8 mouse cellular contexts compared by ENCODE assay signal in genomic region chr9:44734524-44735494, GRCm38 (mm10). TPM values are rescaled to one million over a fixed set of nuclear protein-coding genes. Genes with fewer than 3 reads are reported as not detected.
A peak's percentile ranks its signal among the peaks of the same experiment; 100 is the strongest.
DNase-seq lines count a peak whose midpoint lies in the region; ATAC-seq lines count a peak whose summit lies in the region.

Phldb1 (minus strand) TSS chr9:44735198.

- H3K27ac ChIP-seq in intestine, embryonic 16.5 days (ENCODE audit: low read length) = peak within 1 kb of the TSS; percentile 59
- H3K27ac ChIP-seq in limb, embryonic 10.5 days = peak within 1 kb of the TSS; percentile 88
- peak within 1 kb of the TSS; percentile 84 for H3K27ac ChIP-seq in midbrain, embryonic 10.5 days (replicated peaks)

- H3K9me3 ChIP-seq in intestine, embryonic 16.5 days (ENCODE audit: control insufficient read depth, low read length) = peaks cover 9% of the 10 kb centered on the region; the same call in 1 of the 2 replicates
- no peaks in the 10 kb centered on the region for H3K9me3 ChIP-seq in limb, embryonic 10.5 days (replicated peaks)
- no peaks in the 10 kb centered on the region for H3K9me3 ChIP-seq in midbrain, embryonic 10.5 days (replicated peaks)

- H3K4me2 ChIP-seq in intestine, embryonic 16.5 days (ENCODE audit: low read depth, low read length) = peak within 1 kb of the TSS; percentile 95

- peaks cover 22% of the 10 kb centered on the region for H3K4me1 ChIP-seq in intestine, embryonic 16.5 days (ENCODE audit: control insufficient read depth, insufficient read depth, low read length)
- peaks cover 54% of the 10 kb centered on the region for H3K4me1 ChIP-seq in limb, embryonic 10.5 days
- peaks cover 32% of the 10 kb centered on the region for H3K4me1 ChIP-seq in midbrain, embryonic 10.5 days

- WGBS in intestine, embryonic 16.5 days = under 1% methylated on average over 45 of the region's 47 CpGs
- WGBS in limb, embryonic 10.5 days = under 1% methylated on average over 47 of the region's 47 CpGs
- WGBS in midbrain, embryonic 10.5 days = under 1% methylated on average over 47 of the region's 47 CpGs

- ATAC-seq in granulocyte monocyte progenitor cell, adult 5-6 weeks (replicated peaks; ENCODE audit: poor library complexity, severe bottlenecking) = peak; percentile 56
- peak; percentile 78 for ATAC-seq in intestine, embryonic 16.5 days

- H3K9ac ChIP-seq in intestine, embryonic 16.5 days (ENCODE audit: low read depth, low read length) = peak within 1 kb of the TSS; percentile 73

- peaks cover 7% of the 10 kb centered on the region; the same call in 1 of the 2 replicates for H3K27me3 ChIP-seq in intestine, embryonic 16.5 days (replicated peaks; ENCODE audit: control insufficient read depth, insufficient read depth, low read length)
- peaks cover 35% of the 10 kb centered on the region for H3K27me3 ChIP-seq in limb, embryonic 10.5 days (ENCODE audit: low read depth, poor library complexity, severe bottlenecking)
- peaks cover 38% of the 10 kb centered on the region for H3K27me3 ChIP-seq in midbrain, embryonic 10.5 days (ENCODE audit: low read depth, poor library complexity, severe bottlenecking)
- no peaks in the 10 kb centered on the region; the same call in 1 of the 2 replicates for H3K27me3 ChIP-seq in splenic B cell, adult 2 months (ENCODE audit: control insufficient read depth, insufficient read depth, low read length, poor library complexity, severe bottlenecking)

- no peaks in the 10 kb centered on the region for H3K36me3 ChIP-seq in intestine, embryonic 16.5 days (ENCODE audit: control insufficient read depth, insufficient read depth, low read length)
- H3K36me3 ChIP-seq in limb, embryonic 10.5 days = no peaks in the 10 kb centered on the region
- no peaks in the 10 kb centered on the region for H3K36me3 ChIP-seq in midbrain, embryonic 10.5 days
- H3K36me3 ChIP-seq in splenic B cell, adult 2 months (ENCODE audit: control insufficient read depth, insufficient read depth, low read length, poor library complexity, severe bottlenecking) = no peaks in the 10 kb centered on the region

- peak within 1 kb of the TSS; percentile 64 for H3K4me3 ChIP-seq in intestine, embryonic 16.5 days (ENCODE audit: low read length)
- H3K4me3 ChIP-seq in limb, embryonic 10.5 days = peak within 1 kb of the TSS; percentile 84
- H3K4me3 ChIP-seq in midbrain, embryonic 10.5 days = peak within 1 kb of the TSS; percentile 82

- DNase-seq in layer of hippocampus, adult 11-12 months (ENCODE audit: low spot score) = peak; percentile 75
- no peak for DNase-seq in layer of hippocampus, adult 9-10 months (ENCODE audit: low spot score)
- DNase-seq in embryo, embryonic 10 days (ENCODE audit: low spot score) = peak; percentile 72
- peak; percentile 80 for DNase-seq in limb, embryonic 10.5 days (ENCODE audit: low spot score)
- peak; percentile 71 for DNase-seq in midbrain, embryonic 10.5 days (ENCODE audit: low spot score)
- DNase-seq in splenic B cell, adult 2 months (ENCODE audit: low read depth, low spot score) = peak; percentile 70

RNA-seq across cellular contexts. Expression of gene Phldb1, which starts in this region (rescaled TPM):
- total RNA-seq in granulocyte monocyte progenitor cell, adult 5-6 weeks (2014; fragmentation: Nextera tagmentation) = 2.5 and 3.6 TPM in 2 replicates
- 1.0 and 3.1 TPM in 2 replicates for total RNA-seq in granulocyte monocyte progenitor cell, adult 5-6 weeks (2017)
- polyA plus RNA-seq in intestine, embryonic 16.5 days (2015; fragmentation: Nextera tagmentation; extraction: Ambion mirVana) = 12.9 and 14.4 TPM in 2 replicates
- 37.9 and 55.9 TPM in 2 replicates for polyA plus RNA-seq in limb, embryonic 10.5 days (2016; fragmentation: Nextera tagmentation; extraction: Ambion mirVana)
- 40.8 and 49.1 TPM in 2 replicates for polyA plus RNA-seq in midbrain, embryonic 10.5 days (2016; fragmentation: Nextera tagmentation; extraction: Ambion mirVana)
